Mouse (Mus musculus) CH12.LX (cell line): ENCODE measurements at regions not wholly inside any gene's neighbourhood (a gene's known extent, or its start where the extent isn't known, plus 50 kb on each side); places are given as distances from the start of the nearest gene placed in this dataset.

Source experiments
- DNase-seq: peaks from one replicate; pipeline ENCODE4 v3.0.0-alpha.2; 2013; ENCODE audit errors: extremely low read depth
- H3K27ac ChIP-seq: 2 replicates; pipeline ENCODE4 v1.5.1; 2012; ENCODE audit warnings: low read depth, mild to moderate bottlenecking, control low read depth, moderate library complexity; ENCODE audit not compliant: insufficient read depth
- H3K27me3 ChIP-seq: replicated peaks from 2 replicates; pipeline ENCODE3; 2012; ENCODE audit warnings: inconsistent platforms
- H3K36me3 ChIP-seq, 2 experiments: replicated peaks in 1 of 2; 2 replicates each; pipeline versions ENCODE3 to v1.6.1; 2012; ENCODE audit warnings: inconsistent platforms in 1 of 2, low read length in 1 of 2, mild to moderate bottlenecking in 1 of 2, mixed read lengths in 1 of 2, moderate library complexity in 1 of 2; ENCODE audit not compliant: control insufficient read depth in 1 of 2, insufficient read depth in 1 of 2
- H3K4me1 ChIP-seq, 2 experiments: 2 replicates each; pipeline ENCODE4 v1.6.1; 2012; ENCODE audit warnings: inconsistent platforms in 1 of 2, moderate library complexity in 1 of 2; ENCODE audit not compliant: insufficient read depth in 2 of 2, control insufficient read depth in 1 of 2
- H3K4me2 ChIP-seq: 2 replicates; pipeline ENCODE4 v1.6.1; 2012; ENCODE audit warnings: low read depth, mild to moderate bottlenecking, control low read depth; ENCODE audit not compliant: poor library complexity, insufficient read depth, severe bottlenecking
- H3K4me3 ChIP-seq, 3 experiments: fragments of 150-350 bp in 1 of 3; sonication (generic) in 1 of 3; replicated peaks in 1 of 3; 2 replicates each; pipeline versions ENCODE3 to v1.5.1; 2011 to 2012; ENCODE audit warnings: low read depth in 2 of 3, low read length in 2 of 3, mild to moderate bottlenecking in 2 of 3, moderate library complexity in 2 of 3, control low read depth in 1 of 3, improper control_type of control experiment in 1 of 3, inconsistent platforms in 1 of 3, mixed read lengths in 1 of 3; ENCODE audit not compliant: poor library complexity in 1 of 3
- H3K79me2 ChIP-seq: replicated peaks from 2 replicates; pipeline ENCODE4 v1.6.1; 2012; ENCODE audit warnings: mild to moderate bottlenecking, moderate library complexity; ENCODE audit not compliant: control insufficient read depth, poor library complexity, insufficient read depth, severe bottlenecking; ENCODE audit errors: extremely low read depth
- H3K9ac ChIP-seq: 2 replicates; pipeline ENCODE4 v1.6.1; 2012; ENCODE audit warnings: low read depth, mild to moderate bottlenecking, control low read depth, moderate library complexity; ENCODE audit not compliant: insufficient read depth
- H3K9me3 ChIP-seq: replicated peaks from 2 replicates; pipeline ENCODE3; 2012; ENCODE audit warnings: low read length, inconsistent platforms, mixed read lengths
- CHD2 ChIP-seq: IDR thresholded peaks from 2 replicates; pipeline ENCODE4 v1.6.1; 2011; ENCODE audit warnings: low read length, improper control_type of control experiment
- E2F4 ChIP-seq: IDR thresholded peaks from 2 replicates; pipeline ENCODE4 v1.6.1; 2011; ENCODE audit warnings: low read depth, low read length, improper control_type of control experiment; ENCODE audit not compliant: insufficient replicate concordance
- ELF1 ChIP-seq: IDR thresholded peaks from 2 replicates; pipeline ENCODE4 v1.6.1; 2014; ENCODE audit warnings: low read depth, mild to moderate bottlenecking, inconsistent platforms, low read length, improper control_type of control experiment
- JUND ChIP-seq: conservative IDR thresholded peaks from 2 replicates; pipeline ENCODE4 v1.6.1; 2011; ENCODE audit warnings: low read depth, low read length, improper control_type of control experiment
- NELFE ChIP-seq: IDR thresholded peaks from 2 replicates; pipeline ENCODE4 v1.6.1; 2011; ENCODE audit warnings: low read depth, low read length, improper control_type of control experiment
- PAX5 ChIP-seq: IDR thresholded peaks from 2 replicates; pipeline ENCODE4 v1.6.1; 2012; ENCODE audit warnings: low read length, inconsistent platforms, mixed read lengths
- SMC3 ChIP-seq: IDR thresholded peaks from 2 replicates; pipeline ENCODE4 v1.6.1; 2011; ENCODE audit warnings: low read depth, low read length, improper control_type of control experiment
- USF2 ChIP-seq: conservative IDR thresholded peaks from 2 replicates; pipeline ENCODE4 v1.6.1; 2011; ENCODE audit warnings: low read depth, low read length, improper control_type of control experiment
- ZC3H11A ChIP-seq: IDR thresholded peaks from 2 replicates; pipeline ENCODE4 v1.6.1; 2012; ENCODE audit warnings: low read depth, mild to moderate bottlenecking, inconsistent platforms, low read length, improper control_type of control experiment
- dilution Hi-C: fragments of 300-500 bp; cut with MboI; formaldehyde crosslinking; loops from 2 replicates; pipeline ENCODE4 v1.14.3; 2020; ENCODE audit warnings: low sequenced_read_pairs; ENCODE audit not compliant: extremely low pct_unique_long_range_greater_than_20kb, extremely low pct_ligation_motif_present
- in situ Hi-C: fragments of 300-500 bp; cut with MboI; formaldehyde crosslinking; loops from 3 replicates; pipeline ENCODE4 v1.14.3; 2019; ENCODE audit warnings: low sequenced_read_pairs, low pct_ligation_motif_present, low pct_unique_long_range_greater_than_20kb, mixed read lengths

DNA sequence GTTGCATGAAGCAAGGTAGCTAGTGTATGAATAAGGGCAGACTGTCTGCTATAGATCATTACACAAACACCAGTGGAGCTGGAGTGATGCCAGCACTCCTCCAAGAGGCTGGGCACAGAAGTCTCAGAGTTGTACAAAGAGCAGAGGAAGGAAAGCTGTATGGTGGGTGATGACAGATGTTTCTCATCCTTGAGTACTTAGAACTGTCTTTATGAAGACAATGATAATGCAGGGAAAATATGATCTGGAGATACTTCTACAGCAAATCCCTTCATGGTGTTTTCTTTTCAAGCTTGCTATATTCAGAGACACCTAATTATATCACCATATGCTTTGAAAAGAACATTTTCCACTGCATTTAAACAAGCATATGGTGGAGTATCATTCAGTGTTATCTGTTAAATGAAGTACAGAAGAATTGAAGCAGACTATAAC, 56.1 kb upstream of the Arrdc3 start:
- no peak for DNase-seq
- no peaks in the 10 kb centered on the region for H3K9me3 ChIP-seq
- in situ Hi-C loops: no loop called here
- no peaks in the 10 kb centered on the region for H3K4me1 ChIP-seq
- no peak overlapping the region for H3K4me3 ChIP-seq
- no peak overlapping the region for H3K9ac ChIP-seq
- no peak for TF ChIP-seq E2F4
- TF ChIP-seq USF2: no peak
- TF ChIP-seq SMC3: no peak
- no peak for TF ChIP-seq ELF1
- no peak for TF ChIP-seq CHD2
- TF ChIP-seq JUND: no peak
- TF ChIP-seq PAX5: no peak
- TF ChIP-seq ZC3H11A: no peak
- TF ChIP-seq NELFE: no peak
- TF ChIP-seq, all 38 proteins: peak for 0
- Histone ChIP-seq H3K27me3 (no peaks in the 10 kb centered on the region), H3K79me2 (no peaks in the 10 kb centered on the region), H3K4me2 (no peak overlapping the region), H3K36me3 (no peaks in the 10 kb centered on the region), H3K27ac (no peak overlapping the region)
- dilution Hi-C loops: no loop called here
